13 mouse cellular contexts compared by ENCODE assay signal in the genomic region with DNA sequence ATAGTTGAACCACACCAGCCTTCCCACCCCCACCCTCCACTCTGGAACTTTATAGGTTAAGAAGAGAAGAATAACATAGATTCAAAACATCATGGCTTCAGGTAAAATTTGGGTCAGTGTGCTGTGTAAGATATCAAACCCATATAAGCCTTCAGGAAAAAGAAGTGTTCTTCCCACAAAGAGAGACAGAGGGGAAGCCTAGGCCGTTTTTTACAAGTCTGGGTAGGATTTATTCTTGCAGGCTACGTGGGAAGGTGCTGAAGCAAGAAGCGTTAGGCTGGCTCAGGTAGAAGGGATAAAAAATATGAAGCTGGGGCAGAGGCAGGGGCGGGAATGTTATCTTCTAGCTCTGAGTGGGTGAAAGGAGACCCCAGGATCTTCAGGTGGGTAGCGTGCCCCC.
DNase-seq lines count a peak whose midpoint lies in the region; ATAC-seq and TF ChIP-seq lines count a peak whose summit lies in the region.
"Had no signal": no experiment of that assay in that cellular context is flagged by ENCODE, and none has a peak within 500 bp of the region (broad histone marks: within the 10 kb centered on the region; RNA-seq: fewer than 3 reads in every experiment).

No protein-coding gene starts in this region.

- intact Hi-C loops in heart, postnatal 36 days (cut with DNase I) = no loop called here

- H3K4me2 ChIP-seq in neural tube, embryonic 11.5 days (ENCODE audit: low read depth) = 0 out of 2 replicates have a peak overlapping the region, but pooled peaks have one; percentile 17
- H3K4me2 ChIP-seq in hindbrain, embryonic 11.5 days (replicated peaks; ENCODE audit: low read depth, low read length) = no peak overlapping the region; the same call in 1 of the 2 replicates
- H3K4me2 ChIP-seq in midbrain, embryonic 11.5 days = peak overlapping the region; percentile 31

- no peak for TF ChIP-seq CTCF in cerebellum, adult 2 months (IDR thresholded peaks at IDR 0.05; ENCODE audit: borderline replicate concordance, insufficient read depth, low read depth, low read length)

- no peaks in the 10 kb centered on the region for H3K9me3 ChIP-seq in neural tube, embryonic 11.5 days (ENCODE audit: control insufficient read depth, low read length)
- H3K9me3 ChIP-seq in hindbrain, embryonic 11.5 days (ENCODE audit: control insufficient read depth, low read length) = no peaks in the 10 kb centered on the region
- no peaks in the 10 kb centered on the region for H3K9me3 ChIP-seq in midbrain, embryonic 11.5 days (ENCODE audit: control insufficient read depth, low read length)

- no peaks in the 10 kb centered on the region for H3K36me3 ChIP-seq in neural tube, embryonic 11.5 days (ENCODE audit: control insufficient read depth, insufficient read depth, low read length)
- no peaks in the 10 kb centered on the region for H3K36me3 ChIP-seq in hindbrain, embryonic 11.5 days (ENCODE audit: control insufficient read depth, insufficient read depth, low read length)
- H3K36me3 ChIP-seq in midbrain, embryonic 11.5 days (ENCODE audit: control insufficient read depth, insufficient read depth, low read length) = no peaks in the 10 kb centered on the region

- WGBS in neural tube, embryonic 11.5 days = 22% methylated on average over 5 of the region's 5 CpGs
- WGBS in hindbrain, embryonic 11.5 days = 19% methylated on average over 5 of the region's 5 CpGs
- WGBS in midbrain, embryonic 11.5 days = 15% methylated on average over 5 of the region's 5 CpGs
- WGBS in cerebellum, adult 2 months = 49% methylated on average over 5 of the region's 5 CpGs

- no peak for DNase-seq in neural tube, embryonic 11.5 days (ENCODE audit: low spot score)
- no peak for DNase-seq in neural tube, embryonic 10.5 days (ENCODE audit: extremely low spot score, low spot score)
- no peak for DNase-seq in hindbrain, embryonic 11.5 days (ENCODE audit: low spot score)
- peak; percentile 87 for DNase-seq in midbrain, embryonic 11.5 days (ENCODE audit: low spot score, missing footprints)
- no peak for DNase-seq in adrenal gland, postnatal 25 days
- no peak for DNase-seq in cerebellum, adult 2 months
- no peak for DNase-seq in heart, postnatal 36 days
- DNase-seq: adrenal gland, postnatal 36 days; cerebellum, adult 9-10 months had no signal

- no peak for ATAC-seq in neural tube, embryonic 11.5 days (ENCODE audit: insufficient read depth, low FRiP score, low TSS enrichment)
- no peak for ATAC-seq in hindbrain, embryonic 11.5 days (ENCODE audit: low FRiP score)
- no peak for ATAC-seq in midbrain, embryonic 11.5 days (ENCODE audit: low FRiP score)
- no peak for ATAC-seq in megakaryocyte progenitor cell, adult 5-6 weeks (replicated peaks; ENCODE audit: poor library complexity)
- ATAC-seq: Patski had no signal

- H3K9ac ChIP-seq in neural tube, embryonic 11.5 days (ENCODE audit: low read length) = peak overlapping the region; percentile 16; the same call in 1 of the 2 replicates
- H3K9ac ChIP-seq in hindbrain, embryonic 11.5 days (ENCODE audit: low read depth, low read length) = no peak overlapping the region
- peak overlapping the region; percentile 44; the same call in 1 of the 2 replicates for H3K9ac ChIP-seq in midbrain, embryonic 11.5 days (ENCODE audit: low read length)
- H3K9ac ChIP-seq: liver, embryonic 14.5 days had no signal

- peaks cover 30% of the 10 kb centered on the region for H3K4me1 ChIP-seq in neural tube, embryonic 11.5 days (ENCODE audit: control insufficient read depth, insufficient read depth, low read length)
- H3K4me1 ChIP-seq in hindbrain, embryonic 11.5 days (replicated peaks; ENCODE audit: control insufficient read depth, insufficient read depth, low read length) = peaks cover 17% of the 10 kb centered on the region
- peaks cover 42% of the 10 kb centered on the region for H3K4me1 ChIP-seq in midbrain, embryonic 11.5 days (ENCODE audit: control insufficient read depth, insufficient read depth, low read length)
- H3K4me1 ChIP-seq in cerebellum, adult 2 months (ENCODE audit: control insufficient read depth, insufficient read depth, low read length) = no peaks in the 10 kb centered on the region
- H3K4me1 ChIP-seq: megakaryocyte, embryonic 14.5 days had no signal

- no peaks in the 10 kb centered on the region for H3K27me3 ChIP-seq in neural tube, embryonic 11.5 days (ENCODE audit: control insufficient read depth, insufficient read depth, low read length)
- no peaks in the 10 kb centered on the region for H3K27me3 ChIP-seq in hindbrain, embryonic 11.5 days (ENCODE audit: control insufficient read depth, insufficient read depth, low read length)
- H3K27me3 ChIP-seq in midbrain, embryonic 11.5 days (ENCODE audit: control insufficient read depth, insufficient read depth, low read length) = no peaks in the 10 kb centered on the region
- no peaks in the 10 kb centered on the region for H3K27me3 ChIP-seq in cerebellum, adult 2 months (ENCODE audit: control insufficient read depth, insufficient read depth, low read length)
- H3K27me3 ChIP-seq: megakaryocyte, embryonic 14.5 days; Patski had no signal

- no peak overlapping the region for H3K4me3 ChIP-seq in neural tube, embryonic 11.5 days (ENCODE audit: low read depth, low read length)
- H3K4me3 ChIP-seq in hindbrain, embryonic 11.5 days (ENCODE audit: low read depth, low read length) = no peak overlapping the region
- H3K4me3 ChIP-seq in midbrain, embryonic 11.5 days (ENCODE audit: low read depth, low read length) = no peak overlapping the region
- no peak overlapping the region for H3K4me3 ChIP-seq in cerebellum, adult 2 months (replicated peaks; ENCODE audit: insufficient read depth, low read depth, low read length)
- H3K4me3 ChIP-seq: megakaryocyte, embryonic 14.5 days had no signal

- H3K27ac ChIP-seq in neural tube, embryonic 11.5 days (ENCODE audit: low read depth, low read length) = peak overlapping the region; percentile 85
- H3K27ac ChIP-seq in hindbrain, embryonic 11.5 days (ENCODE audit: low read depth, low read length) = peak overlapping the region; percentile 84
- peak overlapping the region; percentile 92 for H3K27ac ChIP-seq in midbrain, embryonic 11.5 days (ENCODE audit: low read depth, low read length)
- H3K27ac ChIP-seq in cerebellum, adult 2 months (ENCODE audit: insufficient read depth, low read length) = no peak overlapping the region
- H3K27ac ChIP-seq: liver, embryonic 14.5 days had no signal

- TF ChIP-seq POLR2A in cerebellum, adult 2 months (IDR thresholded peaks at IDR 0.05; ENCODE audit: borderline replicate concordance, insufficient read depth, low read length) = no peak
